Mouse (Mus musculus): ENCODE measurements around the gene Cyp2ab1. TPM values are rescaled to one million over a fixed set of nuclear protein-coding genes. Genes with fewer than 3 reads are reported as not detected.
"Not testable (repeated sequence)": the region's sequence is repeated elsewhere in the genome, so short reads cannot be mapped to it uniquely, and the experiment has no call there.

Gene Cyp2ab1
- 0.18 TPM in 1 of 2 replicates, not detected in the other for polyA plus RNA-seq (2015; fragmentation: Nextera tagmentation; extraction: Ambion mirVana)

- no peak within 1 kb of the TSS for H3K9ac ChIP-seq (ENCODE audit: low read length)
- H3K27me3 ChIP-seq (ENCODE audit: control insufficient read depth, insufficient read depth, low read depth, low read length), result no peaks in the 10 kb centered on the region
- no peaks in the 10 kb centered on the region for H3K9me3 ChIP-seq (ENCODE audit: control insufficient read depth, low read length)
- H3K4me3 ChIP-seq (ENCODE audit: low read length), result no peak within 1 kb of the TSS
- no peak for ATAC-seq (ENCODE audit: low read depth)
- no peaks in the 10 kb centered on the region for H3K4me1 ChIP-seq (replicated peaks; ENCODE audit: control insufficient read depth, insufficient read depth, low read length)
- no peaks in the 10 kb centered on the region for H3K36me3 ChIP-seq (ENCODE audit: control insufficient read depth, insufficient read depth, low read length)
- no peak within 1 kb of the TSS for H3K27ac ChIP-seq (ENCODE audit: low read length)
- 55% methylated on average over 5 of the region's 5 CpGs for WGBS
- H3K4me2 ChIP-seq (ENCODE audit: low read depth, low read length), result no peak within 1 kb of the TSS
These were observed at the start of gene Cyp2ab1 for GRCm38 (mm10) chr16:20325286-20325685. Gene Cyp2ab1, minus strand, starts transcription at chr16:20325404.

GRCm38 (mm10) chr16:20371731-20372130 is 46.5 kb upstream of the Cyp2ab1 start:
- Histone ChIP-seq H3K27me3 (ENCODE audit: control insufficient read depth, insufficient read depth, low read depth, low read length) (no peaks in the 10 kb centered on the region), H3K9ac (ENCODE audit: low read length) (no peak overlapping the region), H3K9me3 (ENCODE audit: control insufficient read depth, low read length) (no peaks in the 10 kb centered on the region), H3K36me3 (ENCODE audit: control insufficient read depth, insufficient read depth, low read length) (peaks cover 17% of the 10 kb centered on the region), H3K4me2 (ENCODE audit: low read depth, low read length) (no peak overlapping the region), H3K4me1 (replicated peaks; ENCODE audit: control insufficient read depth, insufficient read depth, low read length) (no peaks in the 10 kb centered on the region), H3K4me3 (ENCODE audit: low read length) (no peak overlapping the region), H3K27ac (ENCODE audit: low read length) (no peak overlapping the region)
- ATAC-seq (ENCODE audit: low read depth), result no peak
- WGBS, result 64% methylated on average over 4 of the region's 4 CpGs

GRCm38 (mm10) chr16:20368221-20368620 is 43.0 kb upstream of the Cyp2ab1 start:
- H3K27ac ChIP-seq (ENCODE audit: low read length), result no peak overlapping the region
- H3K36me3 ChIP-seq (ENCODE audit: control insufficient read depth, insufficient read depth, low read length), result peaks cover 32% of the 10 kb centered on the region
- H3K4me3 ChIP-seq (ENCODE audit: low read length), result no peak overlapping the region
- 84% methylated on average over 9 of the region's 9 CpGs for WGBS
- no peaks in the 10 kb centered on the region for H3K27me3 ChIP-seq (ENCODE audit: control insufficient read depth, insufficient read depth, low read depth, low read length)
- H3K4me2 ChIP-seq (ENCODE audit: low read depth, low read length), result no peak overlapping the region
- no peaks in the 10 kb centered on the region for H3K9me3 ChIP-seq (ENCODE audit: control insufficient read depth, low read length)
- no peak for ATAC-seq (ENCODE audit: low read depth)
- H3K9ac ChIP-seq (ENCODE audit: low read length), result no peak overlapping the region
- H3K4me1 ChIP-seq (replicated peaks; ENCODE audit: control insufficient read depth, insufficient read depth, low read length), result no peaks in the 10 kb centered on the region

GRCm38 (mm10) chr16:20362121-20362520 is 36.9 kb upstream of the Cyp2ab1 start:
- Histone ChIP-seq H3K27ac (ENCODE audit: low read length) (no peak overlapping the region), H3K9ac (ENCODE audit: low read length) (no peak overlapping the region), H3K4me2 (ENCODE audit: low read depth, low read length) (no peak overlapping the region), H3K9me3 (ENCODE audit: control insufficient read depth, low read length) (no peaks in the 10 kb centered on the region), H3K36me3 (ENCODE audit: control insufficient read depth, insufficient read depth, low read length) (peaks cover 28% of the 10 kb centered on the region), H3K27me3 (ENCODE audit: control insufficient read depth, insufficient read depth, low read depth, low read length) (no peaks in the 10 kb centered on the region), H3K4me1 (replicated peaks; ENCODE audit: control insufficient read depth, insufficient read depth, low read length) (no peaks in the 10 kb centered on the region), H3K4me3 (ENCODE audit: low read length) (no peak overlapping the region)
- WGBS, result 85% methylated on average over 11 of the region's 11 CpGs
- ATAC-seq (ENCODE audit: low read depth), result no peak

- ATAC-seq (ENCODE audit: low read depth); H3K27ac ChIP-seq (ENCODE audit: low read length); H3K27me3 ChIP-seq (ENCODE audit: control insufficient read depth, insufficient read depth, low read depth, low read length); H3K4me2 ChIP-seq (ENCODE audit: low read depth, low read length); H3K9ac ChIP-seq (ENCODE audit: low read length); H3K4me3 ChIP-seq (ENCODE audit: low read length); H3K9me3 ChIP-seq (ENCODE audit: control insufficient read depth, low read length); H3K4me1 ChIP-seq (replicated peaks; ENCODE audit: control insufficient read depth, insufficient read depth, low read length): not testable (repeated sequence)
- 95% methylated on average over 3 of the region's 3 CpGs for WGBS
- H3K36me3 ChIP-seq (ENCODE audit: control insufficient read depth, insufficient read depth, low read length), result peaks cover 30% of the 10 kb centered on the region
These were observed 36.3 kb upstream of the Cyp2ab1 start for GRCm38 (mm10) chr16:20361496-20361895.

- no peak for ATAC-seq (ENCODE audit: low read depth)
- H3K9ac ChIP-seq (ENCODE audit: low read length), result no peak overlapping the region
- H3K4me2 ChIP-seq (ENCODE audit: low read depth, low read length), result no peak overlapping the region
- no peaks in the 10 kb centered on the region for H3K9me3 ChIP-seq (ENCODE audit: control insufficient read depth, low read length)
- H3K4me1 ChIP-seq (replicated peaks; ENCODE audit: control insufficient read depth, insufficient read depth, low read length), result no peaks in the 10 kb centered on the region
- peaks cover 26% of the 10 kb centered on the region for H3K36me3 ChIP-seq (ENCODE audit: control insufficient read depth, insufficient read depth, low read length)
- no peak overlapping the region for H3K4me3 ChIP-seq (ENCODE audit: low read length)
- H3K27ac ChIP-seq (ENCODE audit: low read length), result no peak overlapping the region
- WGBS, result 90% methylated on average over 9 of the region's 9 CpGs
- no peaks in the 10 kb centered on the region for H3K27me3 ChIP-seq (ENCODE audit: control insufficient read depth, insufficient read depth, low read depth, low read length)
These were observed 34.6 kb upstream of the Cyp2ab1 start for GRCm38 (mm10) chr16:20359643-20360295.

GRCm38 (mm10) chr16:20357837-20358236 is 32.6 kb upstream of the Cyp2ab1 start:
- no peak overlapping the region for H3K4me3 ChIP-seq (ENCODE audit: low read length)
- WGBS, result 93% methylated on average over 5 of the region's 5 CpGs

GRCm38 (mm10) chr16:20354762-20355161 is 29.6 kb upstream of the Cyp2ab1 start:
- Histone ChIP-seq H3K4me3 (ENCODE audit: low read length) (no peak overlapping the region), H3K9me3 (ENCODE audit: control insufficient read depth, low read length) (no peaks in the 10 kb centered on the region), H3K27ac (ENCODE audit: low read length) (no peak overlapping the region), H3K36me3 (ENCODE audit: control insufficient read depth, insufficient read depth, low read length) (peaks cover 16% of the 10 kb centered on the region), H3K4me1 (replicated peaks; ENCODE audit: control insufficient read depth, insufficient read depth, low read length) (no peaks in the 10 kb centered on the region), H3K9ac (ENCODE audit: low read length) (no peak overlapping the region), H3K27me3 (ENCODE audit: control insufficient read depth, insufficient read depth, low read depth, low read length) (no peaks in the 10 kb centered on the region), H3K4me2 (ENCODE audit: low read depth, low read length) (no peak overlapping the region)
- 91% methylated on average over 2 of the region's 2 CpGs for WGBS
- ATAC-seq (ENCODE audit: low read depth), result no peak

More at GRCm38 (mm10) chr16:20357837-20358236, 32.6 kb upstream of the Cyp2ab1 start:
- Histone ChIP-seq H3K36me3 (ENCODE audit: control insufficient read depth, insufficient read depth, low read length) (peaks cover 17% of the 10 kb centered on the region), H3K27ac (ENCODE audit: low read length) (no peak overlapping the region), H3K9ac (ENCODE audit: low read length) (no peak overlapping the region), H3K4me2 (ENCODE audit: low read depth, low read length) (no peak overlapping the region), H3K27me3 (ENCODE audit: control insufficient read depth, insufficient read depth, low read depth, low read length) (no peaks in the 10 kb centered on the region), H3K9me3 (ENCODE audit: control insufficient read depth, low read length) (no peaks in the 10 kb centered on the region), H3K4me1 (replicated peaks; ENCODE audit: control insufficient read depth, insufficient read depth, low read length) (no peaks in the 10 kb centered on the region)
- ATAC-seq (ENCODE audit: low read depth), result no peak

- Histone ChIP-seq H3K4me3 (ENCODE audit: low read length) (no peak overlapping the region), H3K27me3 (ENCODE audit: control insufficient read depth, insufficient read depth, low read depth, low read length) (no peaks in the 10 kb centered on the region), H3K27ac (ENCODE audit: low read length) (no peak overlapping the region), H3K4me2 (ENCODE audit: low read depth, low read length) (no peak overlapping the region), H3K4me1 (replicated peaks; ENCODE audit: control insufficient read depth, insufficient read depth, low read length) (no peaks in the 10 kb centered on the region), H3K9ac (ENCODE audit: low read length) (no peak overlapping the region), H3K36me3 (ENCODE audit: control insufficient read depth, insufficient read depth, low read length) (peaks cover 16% of the 10 kb centered on the region), H3K9me3 (ENCODE audit: control insufficient read depth, low read length) (no peaks in the 10 kb centered on the region)
- ATAC-seq (ENCODE audit: low read depth), result no peak
- WGBS, result 88% methylated on average over 1 of the region's 1 CpGs
These were observed 28.8 kb upstream of the Cyp2ab1 start for GRCm38 (mm10) chr16:20354011-20354410.

Data from lung, embryonic 16.5 days (tissue).